Mouse (Mus musculus): ENCODE measurements around the gene Acot8. TPM values are rescaled to one million over a fixed set of nuclear protein-coding genes. Genes with fewer than 3 reads are reported as not detected.

Gene Acot8
- polyA plus RNA-seq, 1 experiment from 2014 or later, result 20.3 TPM

DNA sequence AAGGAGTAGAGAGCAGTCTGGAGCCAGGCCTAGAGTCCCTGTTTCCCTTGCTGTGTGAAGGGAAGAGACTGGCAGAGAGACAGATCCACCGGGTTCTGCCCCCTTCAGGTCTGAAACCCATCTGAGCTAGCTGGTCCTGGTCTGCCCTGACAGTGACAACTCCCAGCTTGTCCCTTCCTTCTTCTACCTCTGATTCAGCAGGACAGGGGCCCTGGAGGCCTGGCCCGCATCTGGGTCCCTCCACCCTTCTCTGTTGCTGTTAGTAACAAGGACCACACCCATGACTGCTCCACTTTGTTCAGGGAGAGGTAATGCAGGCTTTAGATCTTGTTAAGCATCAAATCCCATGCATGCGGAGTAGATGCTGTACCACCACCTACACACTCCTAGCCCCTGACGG, 16.3 kb downstream of the Acot8 start:
- Histone ChIP-seq H3K9me3 (no peaks in the 10 kb centered on the region), H3K9ac (no peak overlapping the region), H3K4me3 (no peak overlapping the region), H3K27ac (replicated peaks) (no peak overlapping the region), H3K4me2 (no peak overlapping the region), H3K27me3 (no peaks in the 10 kb centered on the region), H3K4me1 (replicated peaks) (peaks cover 28% of the 10 kb centered on the region), H3K36me3 (peaks cover 38% of the 10 kb centered on the region)
- no peak for ATAC-seq (ENCODE audit: low read depth)
- WGBS, result 92% methylated on average over 4 of the region's 4 CpGs

DNA sequence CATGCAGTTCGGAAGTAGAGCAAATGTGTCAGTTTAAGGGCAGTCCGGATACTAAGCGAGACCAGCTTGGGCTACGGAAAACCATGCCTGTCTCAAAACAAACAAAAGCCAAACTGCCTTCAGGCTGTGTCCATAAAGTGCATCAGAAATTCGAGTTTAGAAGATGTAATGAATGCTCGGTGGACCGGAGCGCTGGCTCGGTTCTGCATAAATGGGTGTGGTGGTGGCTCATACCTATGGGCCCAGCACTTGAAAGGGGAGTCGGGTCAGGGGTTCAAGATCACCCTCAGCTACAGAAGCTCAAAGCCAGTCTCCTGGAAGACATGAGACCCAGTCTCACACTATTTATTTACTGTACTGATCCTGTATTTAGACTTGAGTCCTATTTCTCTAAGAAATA, 16.9 kb downstream of the Acot8 start:
- peaks cover 28% of the 10 kb centered on the region for H3K4me1 ChIP-seq (replicated peaks)
- H3K4me3 ChIP-seq, result no peak overlapping the region
- 83% methylated on average over 10 of the region's 10 CpGs for WGBS
- peaks cover 31% of the 10 kb centered on the region for H3K36me3 ChIP-seq
- H3K9me3 ChIP-seq, result no peaks in the 10 kb centered on the region
- no peak overlapping the region for H3K27ac ChIP-seq (replicated peaks)
- no peak overlapping the region for H3K9ac ChIP-seq
- H3K4me2 ChIP-seq, result 0 out of 2 replicates have a peak overlapping the region, but pooled peaks have one; percentile 91
- ATAC-seq (ENCODE audit: low read depth), result no peak
- no peaks in the 10 kb centered on the region for H3K27me3 ChIP-seq

DNA sequence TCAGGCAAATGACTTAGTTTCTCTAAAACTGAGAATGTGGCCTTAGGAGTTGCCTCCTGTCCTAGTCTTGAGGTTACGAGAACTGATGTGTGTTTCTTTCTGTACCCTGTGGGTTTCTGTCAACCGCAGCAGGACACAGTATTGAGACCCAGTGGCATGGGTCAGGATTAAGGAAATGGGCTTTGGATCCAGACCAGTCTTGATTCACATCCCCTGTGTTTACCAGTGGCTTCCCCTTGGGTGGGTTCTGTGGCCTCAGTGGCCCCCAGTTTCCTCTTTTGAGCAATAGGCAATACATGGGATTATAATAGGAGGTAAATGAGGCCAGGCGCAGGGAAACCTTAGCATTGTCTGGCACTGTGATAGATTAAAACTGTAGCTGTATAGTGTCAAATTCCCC, 17.6 kb downstream of the Acot8 start:
- Histone ChIP-seq H3K9me3 (no peaks in the 10 kb centered on the region), H3K27ac (replicated peaks) (no peak overlapping the region), H3K9ac (peak overlapping the region; percentile 45; the same call in 1 of the 2 replicates), H3K4me1 (replicated peaks) (peaks cover 28% of the 10 kb centered on the region), H3K4me2 (peak overlapping the region; percentile 91), H3K4me3 (peak overlapping the region; percentile 67), H3K36me3 (peaks cover 24% of the 10 kb centered on the region), H3K27me3 (no peaks in the 10 kb centered on the region)
- 88% methylated on average over 3 of the region's 3 CpGs for WGBS
- no peak for ATAC-seq (ENCODE audit: low read depth)

DNA sequence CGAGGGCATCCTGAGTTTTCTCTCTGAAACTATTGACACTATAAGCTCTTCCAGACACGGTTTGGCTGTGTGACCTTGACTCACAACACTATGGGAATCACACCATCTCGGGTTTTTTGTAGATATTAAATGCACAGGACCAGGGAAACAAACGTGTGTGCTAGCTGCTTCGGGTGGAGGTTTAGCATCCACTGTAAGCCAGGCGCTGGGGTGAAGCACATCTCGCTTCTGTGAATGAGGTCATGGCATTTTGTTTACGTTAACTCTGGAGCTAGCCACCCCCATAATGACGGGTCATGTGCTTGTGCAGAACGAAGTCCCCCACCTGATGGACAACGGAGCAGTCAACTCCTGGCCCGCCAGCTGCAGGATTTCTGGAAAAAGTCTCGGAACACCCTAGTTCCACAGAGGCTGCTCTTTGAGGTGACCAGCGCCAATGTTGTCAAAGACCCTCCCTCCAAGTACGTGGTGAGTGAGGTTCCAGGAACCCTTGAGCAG, 18.2 kb downstream of the Acot8 start:
- no peaks in the 10 kb centered on the region for H3K27me3 ChIP-seq
- H3K4me2 ChIP-seq, result peak overlapping the region; percentile 91
- peak; percentile 46; the same call in 1 of the 2 replicates for ATAC-seq (ENCODE audit: low read depth)
- peaks cover 28% of the 10 kb centered on the region for H3K4me1 ChIP-seq (replicated peaks)
- H3K9ac ChIP-seq, result peak overlapping the region; percentile 82
- H3K27ac ChIP-seq (replicated peaks), result peak overlapping the region; percentile 70
- peak overlapping the region; percentile 67 for H3K4me3 ChIP-seq
- 8% methylated on average over 15 of the region's 15 CpGs for WGBS
- no peaks in the 10 kb centered on the region for H3K9me3 ChIP-seq
- peaks cover 18% of the 10 kb centered on the region for H3K36me3 ChIP-seq

DNA sequence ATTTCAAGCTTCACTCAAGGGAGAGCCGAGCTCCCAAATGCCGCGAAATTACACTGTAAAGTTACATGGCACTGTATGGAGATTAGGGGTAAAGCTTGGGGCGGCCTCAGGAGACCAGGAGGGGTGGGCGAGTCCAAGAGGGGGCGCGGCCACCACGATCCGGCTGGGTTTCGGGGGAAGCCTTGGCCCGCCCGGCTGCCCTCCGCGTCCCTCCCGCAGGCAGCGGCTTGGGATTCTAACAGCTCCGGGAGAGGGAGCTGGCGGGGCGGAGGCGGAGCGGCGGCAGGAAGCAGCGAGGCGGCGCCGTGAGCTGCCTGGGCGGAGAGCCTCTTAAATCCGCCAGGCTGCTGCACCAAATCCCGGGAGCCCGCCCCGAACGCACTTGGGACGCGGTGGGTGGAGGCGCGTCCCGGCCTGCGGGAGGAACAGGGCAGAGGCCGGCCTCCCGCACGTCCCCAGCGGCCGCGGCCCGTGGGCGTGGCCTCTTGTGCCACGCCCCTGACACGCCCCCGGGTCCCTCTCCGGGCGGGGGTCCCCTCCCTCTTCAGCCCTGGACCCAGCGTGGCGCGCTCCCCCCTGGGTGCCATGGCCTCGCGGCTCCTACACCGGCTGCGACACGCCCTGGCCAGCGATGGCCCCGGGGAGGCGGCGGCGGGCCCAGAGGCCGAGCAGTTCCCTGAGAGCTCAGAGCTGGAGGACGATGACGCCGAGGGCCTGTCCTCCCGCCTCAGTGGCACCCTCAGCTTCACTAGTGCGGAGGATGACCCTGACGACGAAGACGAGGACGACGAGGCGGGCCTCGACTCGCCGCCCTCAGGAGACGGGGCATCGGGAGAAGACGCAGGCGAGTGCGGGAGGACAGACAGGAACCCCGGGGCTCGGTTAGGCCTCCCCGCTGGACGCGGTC, 18.9 kb downstream of the Acot8 start, which contains the start of gene Snx21:
Snx21 (plus strand) TSS at position 343 of the 907 bp plus-strand sequence.
- H3K9me3 ChIP-seq, result no peaks in the 10 kb centered on the region
- peak; percentile 91 for ATAC-seq (ENCODE audit: low read depth)
- peak within 1 kb of the TSS; percentile 70 for H3K27ac ChIP-seq (replicated peaks)
- peak within 1 kb of the TSS; percentile 82 for H3K9ac ChIP-seq
- no peaks in the 10 kb centered on the region for H3K27me3 ChIP-seq
- H3K4me2 ChIP-seq, result peak within 1 kb of the TSS; percentile 91
- peaks cover 28% of the 10 kb centered on the region for H3K4me1 ChIP-seq (replicated peaks)
- H3K36me3 ChIP-seq, result peaks cover 12% of the 10 kb centered on the region
- whole genome bisulfite sequencing, result under 1% methylated on average over 83 of the region's 89 CpGs
- H3K4me3 ChIP-seq, result peak within 1 kb of the TSS; percentile 67

DNA sequence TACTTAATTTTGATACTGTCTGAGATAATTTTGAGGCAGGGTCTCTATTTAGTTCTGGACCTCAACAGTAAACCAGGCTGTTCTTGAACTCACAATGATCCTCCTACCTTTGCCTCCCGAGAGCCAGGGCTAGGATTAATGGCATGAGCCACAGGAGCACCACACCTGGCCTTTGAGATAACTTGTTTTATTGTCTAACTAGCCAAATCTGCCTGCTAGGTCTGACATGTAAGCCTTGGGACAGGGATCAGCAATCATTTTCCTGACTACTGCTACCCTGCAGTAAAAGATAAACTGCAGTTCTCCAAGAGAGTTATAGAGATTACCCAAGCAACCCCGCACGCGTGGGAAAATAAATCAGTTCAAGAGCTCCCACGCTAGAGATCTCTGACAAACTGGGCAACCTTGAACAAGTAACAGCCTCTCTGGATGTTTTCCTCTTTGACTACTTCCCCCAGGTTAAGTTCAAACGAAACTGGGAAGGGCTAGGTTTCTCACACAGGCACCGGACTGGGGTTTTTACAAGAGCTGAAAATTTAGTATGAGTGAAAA, 19.7 kb downstream of the Acot8 start:
- H3K9me3 ChIP-seq, result no peaks in the 10 kb centered on the region
- WGBS, result 11% methylated on average over 7 of the region's 7 CpGs
- peaks cover 5% of the 10 kb centered on the region; the same call in 1 of the 2 replicates for H3K36me3 ChIP-seq
- H3K27ac ChIP-seq (replicated peaks), result peak overlapping the region; percentile 70; the same call in 1 of the 2 replicates
- H3K4me2 ChIP-seq, result peak overlapping the region; percentile 91
- H3K9ac ChIP-seq, result peak overlapping the region; percentile 82
- H3K27me3 ChIP-seq, result no peaks in the 10 kb centered on the region
- peaks cover 28% of the 10 kb centered on the region for H3K4me1 ChIP-seq (replicated peaks)
- ATAC-seq (ENCODE audit: low read depth), result no peak
- peak overlapping the region; percentile 67 for H3K4me3 ChIP-seq

DNA sequence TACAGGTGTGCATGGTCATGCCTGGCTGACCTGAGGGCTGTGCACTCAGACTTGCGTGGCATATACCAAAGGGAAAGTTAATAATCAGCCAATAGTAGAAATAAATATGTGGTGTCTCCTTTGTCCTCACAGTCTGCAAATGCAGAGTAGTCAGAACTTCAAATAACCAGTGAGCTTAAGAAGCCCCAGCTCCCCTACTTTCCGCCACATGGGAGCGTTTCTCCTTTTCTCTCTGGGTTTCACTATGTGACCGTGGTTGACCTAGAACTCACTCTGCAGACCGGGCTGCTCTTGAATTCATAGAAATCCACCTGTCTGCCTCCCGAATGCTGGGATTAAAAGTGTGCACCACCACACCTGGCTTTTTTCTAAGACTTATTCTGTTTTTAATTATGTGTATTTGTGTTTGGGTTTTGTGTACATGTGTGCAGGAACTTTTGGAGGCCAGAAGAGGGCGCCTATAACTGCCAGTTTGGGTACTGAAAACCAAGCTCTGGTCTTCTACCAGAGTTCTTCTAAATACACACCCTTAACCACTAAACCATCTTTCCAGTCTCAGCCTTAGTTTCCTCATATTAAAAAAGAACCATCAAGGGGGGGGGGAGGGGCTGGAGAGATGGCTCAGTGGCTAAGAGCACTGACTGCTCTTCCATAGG, 20.6 kb downstream of the Acot8 start:
- Histone ChIP-seq H3K9me3 (no peaks in the 10 kb centered on the region), H3K9ac (no peak overlapping the region), H3K27ac (replicated peaks) (no peak overlapping the region), H3K36me3 (no peaks in the 10 kb centered on the region), H3K4me2 (no peak overlapping the region), H3K4me1 (replicated peaks) (peaks cover 28% of the 10 kb centered on the region), H3K27me3 (no peaks in the 10 kb centered on the region), H3K4me3 (no peak overlapping the region)
- WGBS, result 77% methylated on average over 7 of the region's 7 CpGs
- ATAC-seq (ENCODE audit: low read depth), result no peak

DNA sequence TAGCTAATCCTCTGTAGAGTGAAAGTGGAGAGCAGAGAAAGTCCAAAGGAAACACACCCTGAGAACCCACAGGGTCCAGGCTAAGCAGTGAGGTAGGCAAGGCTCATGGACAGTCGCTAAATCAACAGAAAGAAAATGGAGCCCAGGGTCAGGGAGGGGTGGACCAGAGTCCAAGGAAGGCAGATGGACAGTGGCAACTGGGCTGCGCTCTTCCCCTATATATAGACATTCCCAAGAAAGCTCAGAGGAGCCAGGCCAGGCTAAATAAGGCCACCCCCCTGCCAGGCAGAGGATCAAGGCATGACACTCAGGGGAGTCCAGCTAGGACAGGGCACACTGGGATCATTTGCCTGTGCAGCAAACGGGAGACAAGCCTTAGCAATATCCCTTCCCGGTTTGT, 22.8 kb downstream of the Acot8 start:
- no peak overlapping the region for H3K27ac ChIP-seq (replicated peaks)
- H3K9ac ChIP-seq, result no peak overlapping the region
- no peaks in the 10 kb centered on the region for H3K27me3 ChIP-seq
- no peaks in the 10 kb centered on the region for H3K9me3 ChIP-seq
- no peak overlapping the region for H3K4me2 ChIP-seq
- no peak for ATAC-seq (ENCODE audit: low read depth)
- WGBS, result 77% methylated on average over 4 of the region's 4 CpGs
- H3K36me3 ChIP-seq, result no peaks in the 10 kb centered on the region
- peaks cover 20% of the 10 kb centered on the region for H3K4me1 ChIP-seq (replicated peaks)
- no peak overlapping the region for H3K4me3 ChIP-seq

DNA sequence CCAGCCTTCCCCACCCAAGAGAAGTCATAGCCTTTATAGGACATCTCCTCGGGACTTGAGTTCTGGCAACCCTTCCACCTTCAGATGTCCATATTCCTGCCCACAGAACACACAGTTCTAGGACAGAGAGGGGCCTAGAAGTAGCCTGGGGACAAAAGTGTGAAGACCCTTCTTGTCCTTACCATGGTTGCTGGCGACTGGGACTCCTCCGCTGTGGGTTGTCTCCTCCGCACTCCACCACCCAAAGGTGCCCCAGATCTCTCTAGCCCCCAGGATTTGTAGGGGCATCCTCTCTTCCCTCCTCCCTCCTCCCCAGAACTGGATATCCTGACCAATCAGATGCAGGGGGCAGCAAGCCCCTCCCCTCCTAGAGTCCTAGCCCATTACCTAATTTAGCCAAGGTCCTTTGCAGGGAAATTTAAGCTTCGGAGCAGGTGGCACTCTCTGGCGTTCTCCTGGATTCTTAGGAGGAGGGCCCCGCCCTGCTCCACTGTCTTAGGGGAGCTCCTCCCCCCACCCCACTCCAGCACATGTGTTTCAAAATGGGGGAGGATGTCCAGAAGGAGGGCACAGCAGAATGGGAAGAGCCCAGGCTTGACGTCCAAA, 25.1 kb downstream of the Acot8 start, which contains the start of gene Tnnc2:
Tnnc2 (minus strand) TSS at position 487 of the 606 bp plus-strand sequence.
- WGBS, result 68% methylated on average over 8 of the region's 8 CpGs

DNA sequence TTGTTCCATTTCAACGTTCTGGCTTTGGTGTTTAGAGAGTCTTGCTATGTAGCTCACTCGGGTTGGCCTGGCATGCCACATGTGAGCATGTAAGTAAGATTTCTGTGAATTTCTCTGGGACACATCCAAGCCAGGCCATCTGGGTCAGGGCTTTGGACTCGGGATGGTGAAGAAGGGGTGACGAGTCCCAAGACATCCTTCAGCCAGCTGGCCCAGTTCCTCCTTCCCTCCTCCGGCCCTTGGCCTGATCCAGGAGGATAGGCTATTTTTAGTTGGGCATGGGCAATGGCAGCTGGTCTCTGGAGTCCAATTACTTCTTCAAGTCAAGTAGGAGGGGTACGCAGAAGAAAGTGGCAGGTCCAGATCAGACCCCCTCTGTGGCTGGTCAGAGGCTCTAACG, 25.9 kb downstream of the Acot8 start:
- Histone ChIP-seq H3K27me3 (no peaks in the 10 kb centered on the region), H3K27ac (replicated peaks) (no peak overlapping the region), H3K9ac (no peak overlapping the region), H3K36me3 (no peaks in the 10 kb centered on the region), H3K4me3 (no peak overlapping the region), H3K4me2 (no peak overlapping the region), H3K9me3 (no peaks in the 10 kb centered on the region), H3K4me1 (replicated peaks) (no peaks in the 10 kb centered on the region)
- no peak for ATAC-seq (ENCODE audit: low read depth)
- 88% methylated on average over 7 of the region's 7 CpGs for WGBS

More for the DNA sequence above, 25.1 kb downstream of the Acot8 start, which contains the start of gene Tnnc2:
- H3K4me3 ChIP-seq, result no peak within 1 kb of the TSS
- no peak within 1 kb of the TSS for H3K9ac ChIP-seq
- no peak within 1 kb of the TSS for H3K4me2 ChIP-seq
- H3K27me3 ChIP-seq, result no peaks in the 10 kb centered on the region
- H3K36me3 ChIP-seq, result no peaks in the 10 kb centered on the region
- ATAC-seq (ENCODE audit: low read depth), result no peak
- peaks cover under 1% of the 10 kb centered on the region for H3K4me1 ChIP-seq (replicated peaks)
- no peak within 1 kb of the TSS for H3K27ac ChIP-seq (replicated peaks)
- no peaks in the 10 kb centered on the region for H3K9me3 ChIP-seq

DNA sequence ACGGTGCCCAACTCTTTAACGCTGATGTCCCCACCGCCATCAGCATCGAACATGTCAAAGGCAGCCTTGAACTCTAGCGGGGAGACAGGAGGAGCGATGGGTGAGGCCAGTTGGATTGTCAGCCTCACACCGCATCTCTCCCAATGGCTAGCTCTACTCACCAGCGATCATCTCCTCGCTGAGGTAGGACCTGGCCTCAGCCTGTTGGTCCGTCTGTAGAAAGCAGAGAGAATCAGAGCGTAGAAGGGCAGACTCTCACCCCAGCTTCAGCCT, 26.7 kb downstream of the Acot8 start:
- no peak overlapping the region for H3K4me3 ChIP-seq
- WGBS, result 90% methylated on average over 11 of the region's 11 CpGs
- no peak overlapping the region for H3K27ac ChIP-seq (replicated peaks)
- H3K4me1 ChIP-seq (replicated peaks), result no peaks in the 10 kb centered on the region
- no peaks in the 10 kb centered on the region for H3K27me3 ChIP-seq
- H3K36me3 ChIP-seq, result no peaks in the 10 kb centered on the region
- no peak overlapping the region for H3K4me2 ChIP-seq
- H3K9me3 ChIP-seq, result no peaks in the 10 kb centered on the region
- H3K9ac ChIP-seq, result no peak overlapping the region
- no peak for ATAC-seq (ENCODE audit: low read depth)

All from neural tube, embryonic 13.5 days (tissue).